Mouse (Mus musculus): Measurements from ENCODE around the gene Scd2.
"Not testable (repeated sequence)": the region's sequence is repeated elsewhere in the genome, so short reads cannot be mapped to it uniquely, and the experiment has no call there.

Scd2 gene

DNA sequence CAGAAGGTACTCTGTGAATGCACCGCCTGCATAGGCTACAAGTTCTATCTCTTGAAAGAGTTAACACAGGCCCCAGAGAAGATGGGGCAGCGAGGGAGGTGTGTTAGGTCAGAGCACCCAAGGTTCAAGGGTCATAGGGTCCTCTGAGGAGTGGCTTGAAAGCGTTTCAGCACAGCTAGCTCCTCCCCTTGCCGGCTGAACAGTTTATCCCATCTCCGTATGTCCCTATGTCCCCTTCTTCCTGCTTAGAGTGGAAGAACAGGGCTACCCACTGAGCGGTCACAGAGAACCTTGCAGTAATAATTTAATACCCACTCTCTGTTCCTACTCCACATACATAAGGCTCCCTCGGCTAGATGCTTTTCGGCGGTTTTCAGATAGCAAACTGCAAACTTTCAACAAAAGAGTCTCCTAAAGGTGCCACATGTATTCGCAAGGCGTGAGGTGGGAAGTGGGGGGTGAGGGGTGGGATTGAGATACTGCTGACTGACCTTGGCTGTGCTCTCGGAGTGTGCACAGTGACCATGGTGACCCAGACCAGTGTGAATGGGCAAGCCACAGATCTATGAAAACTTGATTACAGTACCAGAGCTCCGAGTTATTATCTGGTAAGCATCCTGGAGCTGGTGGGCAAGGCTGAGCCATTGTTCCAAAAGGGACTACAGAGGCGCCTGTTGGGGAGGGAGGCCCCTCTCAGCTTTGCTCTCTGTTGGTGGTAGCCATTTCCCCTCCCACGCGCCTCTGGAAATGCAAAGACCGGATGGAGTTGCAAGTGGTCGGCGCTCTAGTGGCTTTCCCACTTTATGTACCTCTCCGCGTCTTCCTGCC lies at the start of gene Scd2:
TSS of gene Scd2 (plus strand) at position 734 of the 828 bp plus-strand sequence.
- no peak for DNase-seq (ENCODE audit: low spot score)

- no peak for DNase-seq (ENCODE audit: low spot score)
These were observed 47.7 kb upstream of the Scd2 start for GRCm38 (mm10) chr19:44245761-44246171.

DNA sequence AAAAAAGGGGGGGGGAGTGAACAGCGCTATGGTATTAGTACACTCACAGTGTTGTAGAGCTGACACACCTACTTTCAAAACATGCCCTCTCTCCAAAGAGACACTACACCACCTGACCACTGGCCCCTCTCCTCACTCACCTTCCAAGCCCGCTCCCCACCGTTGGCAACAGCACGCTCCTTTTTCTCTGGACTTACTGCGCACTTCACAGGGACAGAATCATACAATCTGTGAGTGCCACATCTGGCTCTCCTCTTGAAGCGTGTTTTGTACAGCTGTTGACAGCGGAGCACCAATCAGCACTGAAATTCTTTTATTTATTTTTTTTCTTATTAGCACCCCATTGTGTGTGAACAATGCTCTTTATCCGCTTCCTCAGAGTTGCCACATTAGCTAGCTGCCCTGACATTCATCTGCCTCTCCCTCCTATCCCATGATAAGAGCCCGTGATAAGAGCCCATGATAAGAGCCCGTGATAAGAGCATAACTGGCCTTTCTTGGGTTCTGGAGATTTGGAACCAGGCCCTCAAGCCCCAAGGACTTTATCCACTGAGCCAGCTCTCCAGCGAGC lies 47.0 kb upstream of the Scd2 start:
- DNase-seq (ENCODE audit: low spot score), result no peak

- DNase-seq (ENCODE audit: low spot score), result no peak
These were observed 46.0 kb upstream of the Scd2 start for GRCm38 (mm10) chr19:44247281-44248080.

GRCm38 (mm10) chr19:44248081-44248853 lies 45.2 kb upstream of the Scd2 start:
- peak; percentile 68 for DNase-seq (ENCODE audit: low spot score)

DNA sequence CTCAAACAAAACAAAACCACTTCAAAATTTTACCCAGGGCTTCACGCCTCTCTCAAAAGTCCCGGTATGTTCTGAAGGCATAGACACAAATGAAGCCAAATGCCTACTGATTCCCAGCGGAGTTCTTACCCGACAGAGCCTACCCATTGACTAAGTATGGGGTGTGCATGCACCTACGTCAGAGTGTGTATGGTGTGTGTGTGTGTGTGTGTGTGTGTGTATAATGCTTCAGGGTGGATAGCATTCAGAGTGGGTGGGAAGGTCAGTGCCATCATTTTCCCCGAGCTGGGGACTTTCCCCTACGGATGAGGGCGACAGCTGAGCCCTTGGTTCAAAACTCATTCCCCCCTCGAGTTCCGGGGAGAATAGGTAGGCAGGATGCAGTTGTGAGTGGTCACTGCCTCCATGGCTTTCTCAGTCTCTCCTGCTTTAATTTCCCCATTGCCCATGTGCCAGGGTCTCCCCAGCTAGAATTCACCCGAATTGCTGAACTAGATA lies 44.6 kb upstream of the Scd2 start:
- no peak for DNase-seq (ENCODE audit: low spot score)

GRCm38 (mm10) chr19:44251138-44251537 lies 42.3 kb upstream of the Scd2 start:
- DNase-seq (ENCODE audit: low spot score), result not testable (repeated sequence)

DNA sequence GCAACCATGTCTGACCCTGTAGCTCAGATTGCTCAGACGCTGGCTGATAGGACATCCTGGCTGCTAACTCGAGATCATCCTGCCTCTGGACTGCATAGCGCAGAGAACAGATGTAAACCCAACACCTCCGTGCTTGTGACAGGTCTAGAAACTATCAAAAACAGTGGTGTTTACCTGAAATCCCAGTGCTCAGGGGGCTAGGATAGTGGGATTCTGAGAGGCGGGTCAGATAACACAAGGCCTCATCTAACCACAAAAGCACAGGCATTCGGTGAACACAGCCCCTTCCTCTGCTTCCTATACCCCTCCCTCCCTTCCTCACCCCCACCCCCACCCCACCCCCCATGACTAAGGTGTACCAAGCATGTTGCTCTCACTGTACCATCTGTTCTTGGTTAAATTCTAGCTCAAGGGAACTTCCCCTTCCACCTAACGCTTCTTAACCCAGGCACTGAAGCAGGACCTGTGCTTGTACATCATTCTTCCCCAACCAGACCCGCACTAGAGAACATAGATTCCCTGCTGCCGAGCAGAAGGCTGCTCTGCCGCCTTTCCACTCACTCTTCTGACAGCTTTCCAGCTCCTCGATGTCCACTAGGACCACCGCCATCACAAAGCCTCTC lies 41.4 kb upstream of the Scd2 start:
- no peak for DNase-seq (ENCODE audit: low spot score)

- not testable (repeated sequence) for DNase-seq (ENCODE audit: low spot score)
These were observed 39.4 kb upstream of the Scd2 start for GRCm38 (mm10) chr19:44254106-44254505.

DNA sequence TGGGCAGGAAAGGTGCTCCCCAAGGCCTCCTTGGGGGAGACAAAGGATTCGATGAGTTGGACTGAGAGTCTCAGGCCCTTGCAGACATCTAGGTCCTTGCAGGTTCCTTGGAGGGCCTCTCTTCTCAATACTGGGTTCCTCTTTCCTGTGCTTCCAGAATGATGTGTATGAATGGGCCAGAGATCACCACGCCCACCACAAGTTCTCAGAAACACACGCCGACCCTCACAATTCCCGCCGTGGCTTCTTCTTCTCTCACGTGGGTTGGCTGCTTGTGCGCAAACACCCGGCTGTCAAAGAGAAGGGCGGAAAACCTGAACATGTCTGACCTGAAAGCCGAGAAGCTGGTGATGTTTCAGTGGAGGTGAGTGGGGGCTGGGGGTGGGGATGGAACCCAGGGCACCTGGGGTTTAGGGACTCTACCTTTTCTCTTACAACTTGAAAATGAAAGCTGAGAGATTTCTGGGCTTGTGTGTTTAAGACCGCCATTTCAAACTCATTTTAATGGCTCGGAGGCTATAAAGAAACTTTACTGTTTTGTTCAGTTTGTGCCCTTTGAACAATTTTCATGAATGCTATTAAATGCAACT lies 36.0 kb upstream of the Scd2 start:
- no peak for DNase-seq (ENCODE audit: low spot score)

- no peak for DNase-seq (ENCODE audit: low spot score)
These were observed 34.0 kb upstream of the Scd2 start for GRCm38 (mm10) chr19:44259484-44259883.

GRCm38 (mm10) chr19:44260487-44260886 lies 33.0 kb upstream of the Scd2 start:
- DNase-seq (ENCODE audit: low spot score), result no peak

DNA sequence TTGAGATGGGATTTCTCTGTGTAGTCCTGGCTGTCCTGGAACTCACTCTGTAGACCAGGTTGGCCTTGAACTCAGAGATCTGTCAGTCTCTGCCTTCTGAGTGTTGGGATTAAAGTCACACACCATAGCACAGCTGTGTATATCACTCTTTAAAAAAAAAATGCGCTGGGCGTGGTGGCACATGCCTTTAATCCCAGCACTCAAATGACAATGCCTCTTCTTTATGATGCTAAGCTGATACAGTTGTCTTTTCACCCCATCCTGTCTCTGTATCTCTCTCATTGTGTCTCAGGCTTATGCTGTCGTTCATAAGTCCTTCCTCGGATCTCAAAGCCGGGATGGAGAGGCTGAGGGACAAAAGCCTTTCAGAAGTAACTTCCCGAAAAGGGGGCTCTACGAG lies 31.7 kb upstream of the Scd2 start:
- DNase-seq (ENCODE audit: low spot score), result no peak

- DNase-seq (ENCODE audit: low spot score), result no peak
These were observed 29.9 kb upstream of the Scd2 start for GRCm38 (mm10) chr19:44263581-44263980.

DNA sequence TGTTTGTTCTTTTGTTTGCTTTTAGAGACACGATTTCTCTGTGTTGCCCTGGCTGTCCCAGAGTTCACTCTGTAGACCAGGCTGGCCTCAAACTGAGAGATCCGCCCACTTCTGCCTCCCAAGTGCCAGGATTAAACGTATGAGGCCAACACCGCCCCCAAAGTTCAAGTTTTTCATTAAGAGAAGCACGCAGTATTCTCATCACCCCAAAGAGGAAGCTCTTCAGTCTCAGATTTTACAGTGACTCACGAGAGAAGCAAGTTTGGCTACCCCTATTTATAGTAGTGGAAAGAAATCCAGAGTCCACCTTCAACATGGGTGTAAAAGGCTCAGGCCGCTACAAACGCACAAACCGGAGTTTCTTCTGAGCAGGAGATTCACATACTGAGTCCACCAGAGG lies 29.2 kb upstream of the Scd2 start:
- DNase-seq (ENCODE audit: low spot score), result no peak

GRCm38 (mm10) chr19:44265300-44265699 lies 28.2 kb upstream of the Scd2 start:
- DNase-seq (ENCODE audit: low spot score), result no peak

DNA sequence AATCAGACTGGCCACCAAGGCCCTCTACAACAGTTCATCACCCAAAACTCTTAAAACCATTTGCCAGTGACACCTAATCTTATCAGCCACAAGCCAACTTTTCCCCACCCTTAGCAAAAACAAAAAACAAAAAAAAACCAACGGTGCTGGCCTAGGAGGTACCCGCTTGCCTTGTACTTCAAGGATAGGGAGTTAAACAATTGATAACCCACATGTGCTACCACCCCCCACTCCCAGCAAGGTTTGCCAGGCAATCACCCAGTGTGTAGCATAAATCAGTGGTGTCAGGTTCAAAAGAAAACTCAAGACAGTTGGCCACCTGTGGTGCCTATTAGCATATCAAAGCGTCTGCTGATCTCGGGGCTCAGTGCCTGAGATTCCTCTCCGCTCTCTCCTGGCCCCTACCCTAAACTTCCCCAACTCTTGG lies 27.6 kb upstream of the Scd2 start:
- no peak for DNase-seq (ENCODE audit: low spot score)

DNA sequence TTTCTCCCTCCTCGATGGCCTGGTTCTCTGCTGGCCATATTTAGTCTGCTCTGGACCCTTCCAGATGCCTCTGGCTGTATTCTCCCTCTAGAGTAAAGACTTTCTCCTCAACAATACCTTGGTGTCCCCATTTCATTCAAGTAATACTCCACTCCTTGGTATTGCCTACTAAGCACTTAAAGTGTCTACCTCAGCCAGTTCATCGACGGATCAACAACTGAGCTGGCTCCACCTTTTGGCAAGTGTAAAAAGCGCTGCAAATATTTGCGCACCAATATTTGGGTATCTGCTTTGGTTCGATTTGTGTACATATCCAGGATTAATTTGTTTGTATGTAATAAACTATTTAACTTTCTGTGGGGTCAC lies 27.0 kb upstream of the Scd2 start:
- DNase-seq (ENCODE audit: low spot score), result no peak

DNA sequence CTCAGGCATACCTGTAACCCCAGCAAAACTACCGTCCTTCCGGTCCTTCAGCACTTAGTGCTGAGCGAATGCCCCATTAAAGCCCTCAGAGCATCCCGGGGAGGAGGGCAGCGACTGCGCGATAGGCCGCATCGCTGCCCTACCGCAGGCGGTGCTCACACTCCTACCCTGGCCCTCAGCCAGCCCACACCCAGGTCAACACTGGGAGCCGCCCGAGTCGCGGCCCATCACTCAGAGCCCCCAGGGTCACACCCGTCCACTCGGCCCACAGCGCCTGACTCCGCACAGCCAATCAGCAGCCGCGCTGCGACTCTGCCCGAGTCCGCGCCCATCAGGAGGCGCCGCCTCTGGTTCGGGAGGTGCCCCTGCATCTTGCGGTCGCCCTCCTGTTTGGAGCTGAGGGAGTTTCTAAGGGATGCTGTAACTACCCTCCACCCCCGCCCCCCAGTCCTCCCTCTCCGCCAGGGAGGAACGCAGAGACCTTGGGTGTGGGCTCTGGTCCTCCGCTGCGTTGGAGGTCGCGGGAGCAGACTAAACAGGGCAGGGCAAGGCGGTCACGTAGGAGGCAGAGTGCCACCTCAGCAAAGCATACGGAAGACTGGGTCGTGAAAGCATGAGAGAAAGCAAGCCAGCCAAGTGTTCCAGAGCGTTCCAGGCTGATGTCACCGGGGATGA lies 26.5 kb upstream of the Scd2 start:
- peak; percentile 69 for DNase-seq (ENCODE audit: low spot score)

DNA sequence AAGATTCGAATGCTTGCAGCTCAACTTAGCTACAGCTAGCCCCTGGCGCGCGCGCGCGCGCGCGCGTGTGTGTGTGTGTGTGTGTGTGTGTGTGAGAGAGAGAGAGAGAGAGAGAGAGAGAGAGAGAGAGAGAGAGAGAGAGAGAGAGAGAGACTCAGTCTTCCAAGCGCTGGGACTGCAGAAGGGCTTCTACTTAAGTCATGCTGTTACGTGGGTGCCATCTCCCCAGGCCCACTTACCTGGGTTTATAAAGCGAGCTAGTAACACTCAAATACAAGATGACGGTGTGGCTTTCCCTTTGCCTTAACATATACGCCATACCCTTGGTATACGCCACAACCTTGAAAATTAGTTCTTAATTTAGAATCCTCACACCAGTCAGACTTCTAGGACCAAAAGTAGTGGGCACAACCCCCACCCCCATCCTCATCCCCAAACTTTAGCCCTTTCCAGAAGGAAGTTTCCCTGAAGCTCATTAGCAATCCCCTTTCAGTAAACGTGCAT lies 25.9 kb upstream of the Scd2 start:
- DNase-seq (ENCODE audit: low spot score), result no peak

Data from layer of hippocampus, adult 9-10 months (tissue).